Mouse (Mus musculus) lung, embryonic 15.5 days (tissue): ENCODE data around the gene Tpsb2. TPM values are rescaled to one million over a fixed set of nuclear protein-coding genes. Genes with fewer than 3 reads are reported as not detected.

Experiments
- ATAC-seq: fragments of 200-750 bp; cut with Nextera tagmentation; 2 replicates; pipeline ENCODE4 v1.8.0; 2017; ENCODE audit warnings: moderate number of reproducible peaks, borderline replicate concordance; ENCODE audit not compliant: low FRiP score, low TSS enrichment; ENCODE audit errors: extremely low read depth
- H3K27ac ChIP-seq: fragments of 300-500 bp; sonication (generic); 2 replicates; pipeline ENCODE4 v1.5.1; 2015; ENCODE audit warnings: moderate library complexity, mild to moderate bottlenecking, inconsistent platforms
- H3K27me3 ChIP-seq: fragments of 300-500 bp; sonication (generic); 2 replicates; pipeline ENCODE4 v1.6.1; 2015; ENCODE audit warnings: inconsistent platforms
- H3K36me3 ChIP-seq: fragments of 300-500 bp; sonication (generic); 2 replicates; pipeline ENCODE4 v1.6.1; 2015; ENCODE audit warnings: inconsistent platforms
- H3K4me1 ChIP-seq: fragments of 300-500 bp; sonication (generic); 2 replicates; pipeline ENCODE4 v1.6.1; 2015; ENCODE audit warnings: inconsistent platforms
- H3K4me2 ChIP-seq: fragments of 300-500 bp; sonication (generic); 2 replicates; pipeline ENCODE4 v1.6.1; 2015; ENCODE audit warnings: inconsistent platforms, mild to moderate bottlenecking, moderate library complexity
- H3K4me3 ChIP-seq: fragments of 300-500 bp; sonication (generic); 2 replicates; pipeline ENCODE4 v1.5.1; 2015; ENCODE audit warnings: mild to moderate bottlenecking, inconsistent platforms
- H3K9ac ChIP-seq: fragments of 300-500 bp; sonication (generic); 2 replicates; pipeline ENCODE4 v1.6.1; 2015; ENCODE audit warnings: inconsistent platforms
- H3K9me3 ChIP-seq: fragments of 300-500 bp; sonication (generic); 2 replicates; pipeline ENCODE4 v1.6.1; 2016; ENCODE audit warnings: inconsistent platforms
- WGBS: fragments of 180-500 bp; shearing (Covaris S2); methylation state at CpG from one replicate; pipeline ENCODE4 v1.1.7; 2015; 5-methylcytosine and 5-hydroxymethylcytosine counted together
- polyA plus RNA-seq: library from polyadenylated mRNA; unstranded; fragments of >200 nt; fragmentation: Nextera tagmentation; extraction: Ambion mirVana; gene quantifications from 2 replicates; pipeline ENCODE4 v1.2.1, GENCODE M21; 2015

Tpsb2 gene
- polyA plus RNA-seq, 1 experiment from 2014 or later: 5.7 TPM

- H3K4me2 ChIP-seq: no peak overlapping the region
- no peak for ATAC-seq
- no peaks in the 10 kb centered on the region for H3K27me3 ChIP-seq
- 0 out of 2 replicates have a peak, but pooled peaks cover 3% of the 10 kb centered on the region for H3K4me1 ChIP-seq
- WGBS: 64% methylated on average over 8 of the region's 8 CpGs
- H3K9ac ChIP-seq: no peak overlapping the region
- no peak overlapping the region for H3K27ac ChIP-seq
- no peaks in the 10 kb centered on the region for H3K9me3 ChIP-seq
- H3K4me3 ChIP-seq: no peak overlapping the region
- H3K36me3 ChIP-seq: no peaks in the 10 kb centered on the region
These were observed 6.4 kb downstream of the Tpsb2 start for GRCm38 (mm10) chr17:25372491-25372890.

GRCm38 (mm10) chr17:25374011-25374410 lies 7.9 kb downstream of the Tpsb2 start:
- Histone ChIP-seq H3K27ac (no peak overlapping the region), H3K4me1 (0 out of 2 replicates have a peak, but pooled peaks cover 3% of the 10 kb centered on the region), H3K9ac (no peak overlapping the region), H3K4me2 (no peak overlapping the region), H3K36me3 (no peaks in the 10 kb centered on the region), H3K9me3 (no peaks in the 10 kb centered on the region), H3K4me3 (no peak overlapping the region), H3K27me3 (no peaks in the 10 kb centered on the region)
- ATAC-seq: no peak
- 29% methylated on average over 9 of the region's 9 CpGs for WGBS

GRCm38 (mm10) chr17:25394526-25394925 lies 28.4 kb downstream of the Tpsb2 start:
- Histone ChIP-seq H3K36me3 (no peaks in the 10 kb centered on the region), H3K27me3 (no peaks in the 10 kb centered on the region), H3K4me1 (no peaks in the 10 kb centered on the region), H3K4me2 (no peak overlapping the region), H3K9me3 (no peaks in the 10 kb centered on the region), H3K4me3 (no peak overlapping the region), H3K27ac (no peak overlapping the region), H3K9ac (no peak overlapping the region)
- WGBS: 81% methylated on average over 4 of the region's 4 CpGs
- no peak for ATAC-seq

GRCm38 (mm10) chr17:25397804-25398519 lies 31.9 kb downstream of the Tpsb2 start:
- WGBS: 35% methylated on average over 14 of the region's 14 CpGs
- H3K4me3 ChIP-seq: no peak overlapping the region
- no peaks in the 10 kb centered on the region for H3K9me3 ChIP-seq
- H3K36me3 ChIP-seq: no peaks in the 10 kb centered on the region
- no peaks in the 10 kb centered on the region for H3K4me1 ChIP-seq
- no peak for ATAC-seq
- no peaks in the 10 kb centered on the region for H3K27me3 ChIP-seq
- no peak overlapping the region for H3K9ac ChIP-seq
- no peak overlapping the region for H3K4me2 ChIP-seq
- H3K27ac ChIP-seq: no peak overlapping the region

GRCm38 (mm10) chr17:25398520-25398838 lies 32.4 kb downstream of the Tpsb2 start:
- WGBS: 70% methylated on average over 13 of the region's 13 CpGs
- no peaks in the 10 kb centered on the region for H3K4me1 ChIP-seq
- no peak overlapping the region for H3K27ac ChIP-seq
- no peaks in the 10 kb centered on the region for H3K27me3 ChIP-seq
- H3K9ac ChIP-seq: no peak overlapping the region
- H3K4me3 ChIP-seq: no peak overlapping the region
- no peak for ATAC-seq
- no peaks in the 10 kb centered on the region for H3K36me3 ChIP-seq
- no peak overlapping the region for H3K4me2 ChIP-seq
- H3K9me3 ChIP-seq: no peaks in the 10 kb centered on the region

- Histone ChIP-seq H3K27ac (no peak overlapping the region), H3K4me1 (peaks cover 6% of the 10 kb centered on the region), H3K9me3 (no peaks in the 10 kb centered on the region), H3K36me3 (no peaks in the 10 kb centered on the region), H3K4me3 (no peak overlapping the region), H3K27me3 (no peaks in the 10 kb centered on the region), H3K4me2 (no peak overlapping the region), H3K9ac (no peak overlapping the region)
- ATAC-seq: no peak
- 4% methylated on average over 7 of the region's 7 CpGs for WGBS
These were observed 34.3 kb downstream of the Tpsb2 start for GRCm38 (mm10) chr17:25400443-25400842.

GRCm38 (mm10) chr17:25401491-25401890 lies 35.4 kb downstream of the Tpsb2 start:
- Histone ChIP-seq H3K27ac (no peak overlapping the region), H3K36me3 (no peaks in the 10 kb centered on the region), H3K9me3 (no peaks in the 10 kb centered on the region), H3K27me3 (no peaks in the 10 kb centered on the region), H3K4me2 (no peak overlapping the region), H3K4me3 (no peak overlapping the region), H3K4me1 (peaks cover 14% of the 10 kb centered on the region), H3K9ac (no peak overlapping the region)
- no peak for ATAC-seq
- 47% methylated on average over 4 of the region's 4 CpGs for WGBS

- Histone ChIP-seq H3K9ac (no peak overlapping the region), H3K4me1 (peaks cover 14% of the 10 kb centered on the region), H3K4me2 (no peak overlapping the region), H3K27me3 (no peaks in the 10 kb centered on the region), H3K27ac (no peak overlapping the region), H3K36me3 (no peaks in the 10 kb centered on the region), H3K4me3 (no peak overlapping the region), H3K9me3 (no peaks in the 10 kb centered on the region)
- 84% methylated on average over 13 of the region's 13 CpGs for WGBS
- ATAC-seq: no peak
These were observed 36.1 kb downstream of the Tpsb2 start for GRCm38 (mm10) chr17:25402224-25402623.

GRCm38 (mm10) chr17:25404190-25404589 lies 38.1 kb downstream of the Tpsb2 start:
- Histone ChIP-seq H3K27ac (no peak overlapping the region), H3K27me3 (no peaks in the 10 kb centered on the region), H3K36me3 (no peaks in the 10 kb centered on the region), H3K4me1 (peaks cover 14% of the 10 kb centered on the region), H3K4me2 (no peak overlapping the region), H3K9me3 (no peaks in the 10 kb centered on the region), H3K4me3 (no peak overlapping the region), H3K9ac (no peak overlapping the region)
- 39% methylated on average over 3 of the region's 3 CpGs for WGBS
- ATAC-seq: no peak

- WGBS: 10% methylated on average over 10 of the region's 10 CpGs
- Histone ChIP-seq H3K4me1 (peaks cover 14% of the 10 kb centered on the region), H3K9me3 (no peaks in the 10 kb centered on the region), H3K27me3 (no peaks in the 10 kb centered on the region), H3K4me2 (no peak overlapping the region), H3K27ac (no peak overlapping the region), H3K36me3 (no peaks in the 10 kb centered on the region), H3K9ac (no peak overlapping the region), H3K4me3 (no peak overlapping the region)
- ATAC-seq: peak; percentile 34; the same call in 1 of the 2 replicates
These were observed 39.3 kb downstream of the Tpsb2 start for GRCm38 (mm10) chr17:25405224-25405895.

- H3K36me3 ChIP-seq: no peaks in the 10 kb centered on the region
- no peak overlapping the region for H3K27ac ChIP-seq
- no peak overlapping the region for H3K4me3 ChIP-seq
- H3K4me2 ChIP-seq: no peak overlapping the region
- H3K9me3 ChIP-seq: no peaks in the 10 kb centered on the region
- no peaks in the 10 kb centered on the region for H3K27me3 ChIP-seq
- peaks cover 18% of the 10 kb centered on the region for H3K4me1 ChIP-seq
- 37% methylated on average over 6 of the region's 6 CpGs for WGBS
- H3K9ac ChIP-seq: no peak overlapping the region
- ATAC-seq: no peak
These were observed 39.9 kb downstream of the Tpsb2 start for GRCm38 (mm10) chr17:25406011-25406441.

GRCm38 (mm10) chr17:25407352-25407751 lies 41.2 kb downstream of the Tpsb2 start:
- no peaks in the 10 kb centered on the region for H3K36me3 ChIP-seq
- WGBS: 64% methylated on average over 4 of the region's 4 CpGs

More at GRCm38 (mm10) chr17:25407352-25407751, 41.2 kb downstream of the Tpsb2 start:
- Histone ChIP-seq H3K4me3 (no peak overlapping the region), H3K27me3 (no peaks in the 10 kb centered on the region), H3K4me1 (peaks cover 22% of the 10 kb centered on the region), H3K27ac (no peak overlapping the region), H3K4me2 (no peak overlapping the region), H3K9ac (no peak overlapping the region), H3K9me3 (no peaks in the 10 kb centered on the region)
- ATAC-seq: no peak
